In the genomic region with DNA sequence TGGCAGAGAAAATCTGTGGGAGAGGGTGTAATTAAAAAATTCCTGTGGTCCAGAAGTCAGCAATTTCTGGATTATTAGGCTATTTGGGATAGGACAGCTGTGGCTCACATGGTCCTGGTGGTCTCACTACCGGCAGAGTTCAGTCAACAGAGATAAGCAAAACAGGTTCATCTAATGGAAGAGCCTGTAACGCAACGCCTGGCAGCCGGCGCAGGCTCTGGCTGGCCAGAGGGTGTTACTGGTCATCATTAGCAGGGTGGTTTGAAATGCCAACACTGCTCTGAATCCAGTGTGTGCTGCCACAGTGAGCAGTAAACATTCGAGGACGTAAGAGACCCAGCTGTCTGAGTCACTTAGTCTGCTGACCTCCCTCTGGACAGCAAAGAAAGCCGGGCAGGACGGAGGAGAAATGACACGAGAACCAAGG, we compare ENCODE assay signal across 30 mouse cellular contexts. TPM values are rescaled to one million over a fixed set of nuclear protein-coding genes. Genes with fewer than 3 reads are reported as not detected.
DNase-seq lines count a peak whose midpoint lies in the region; ATAC-seq lines count a peak whose summit lies in the region.
"Had no signal": no experiment of that assay in that cellular context is flagged by ENCODE, and none has a peak within 500 bp of the region (broad histone marks: within the 10 kb centered on the region; RNA-seq: fewer than 3 reads in every experiment).

No protein-coding gene starts in this region.

- no peak overlapping the region for H3K9ac ChIP-seq in kidney, embryonic 16.5 days (replicated peaks; ENCODE audit: low read length)
- no peak overlapping the region for H3K9ac ChIP-seq in kidney, embryonic 14.5 days (ENCODE audit: low read depth, low read length)
- H3K9ac ChIP-seq: forebrain, embryonic 15.5 days; heart, embryonic 13.5 days; hindbrain, embryonic 12.5 days; liver, embryonic 15.5 days; lung, embryonic 15.5 days had no signal

- intact Hi-C loops in left cerebral cortex, postnatal 4 days (cut with DNase I): no loop called here

- H3K4me2 ChIP-seq in kidney, embryonic 16.5 days (replicated peaks; ENCODE audit: low read depth, low read length): no peak overlapping the region
- no peak overlapping the region for H3K4me2 ChIP-seq in kidney, embryonic 14.5 days (replicated peaks; ENCODE audit: low read depth, low read length)
- H3K4me2 ChIP-seq: forebrain, embryonic 15.5 days; heart, embryonic 13.5 days; hindbrain, embryonic 12.5 days; liver, embryonic 15.5 days; lung, embryonic 15.5 days had no signal

- peaks cover 18% of the 10 kb centered on the region for H3K36me3 ChIP-seq in kidney, embryonic 16.5 days (ENCODE audit: insufficient read depth, low read length)
- peaks cover 22% of the 10 kb centered on the region; the same call in 1 of the 2 replicates for H3K36me3 ChIP-seq in kidney, embryonic 14.5 days (ENCODE audit: control insufficient read depth, insufficient read depth, low read length)

- 59% methylated on average over 10 of the region's 10 CpGs for WGBS in kidney, embryonic 16.5 days
- 56% methylated on average over 10 of the region's 10 CpGs for WGBS in kidney, embryonic 14.5 days

- peak; percentile 43 for DNase-seq in adrenal gland, postnatal 14 days
- DNase-seq in adrenal gland, adult 8-10 months: no peak
- DNase-seq in gastrocnemius, adult 8-10 months (ENCODE audit: low spot score in 2 of 2): peak; percentile 40 to 59
- DNase-seq in right cerebral cortex, postnatal 14 days: no peak
- no peak for DNase-seq in left cerebral cortex, postnatal 4 days
- DNase-seq: cerebellum, adult 8-10 months; heart, adult 18-20 months; heart, postnatal 14 days; kidney, adult 11 months; kidney, postnatal 10 days; liver; right cerebral cortex, postnatal 25 days; thymus, postnatal 14 days had no signal

- H3K27me3 ChIP-seq in kidney, embryonic 16.5 days (ENCODE audit: insufficient read depth, low read length): no peaks in the 10 kb centered on the region
- H3K27me3 ChIP-seq in kidney, embryonic 14.5 days (ENCODE audit: control insufficient read depth, insufficient read depth, low read length): no peaks in the 10 kb centered on the region
- H3K27me3 ChIP-seq: CH12.LX; forebrain, embryonic 15.5 days; heart, embryonic 13.5 days; hindbrain, embryonic 12.5 days; liver, embryonic 15.5 days; lung, embryonic 15.5 days had no signal

- H3K27ac ChIP-seq in kidney, embryonic 16.5 days (ENCODE audit: low read length): no peak overlapping the region
- no peak overlapping the region for H3K27ac ChIP-seq in kidney, embryonic 14.5 days (ENCODE audit: low read depth, low read length)
- H3K27ac ChIP-seq: forebrain, embryonic 15.5 days; heart, embryonic 13.5 days; hindbrain, embryonic 12.5 days; limb, embryonic 10.5 days; liver, embryonic 15.5 days; lung, embryonic 15.5 days; macrophage had no signal

- no peaks in the 10 kb centered on the region for H3K4me1 ChIP-seq in kidney, embryonic 16.5 days (ENCODE audit: insufficient read depth, low read length)
- H3K4me1 ChIP-seq in kidney, embryonic 14.5 days (ENCODE audit: control insufficient read depth, insufficient read depth, low read length): no peaks in the 10 kb centered on the region
- H3K4me1 ChIP-seq: forebrain, embryonic 15.5 days; hindbrain, embryonic 12.5 days; limb, embryonic 10.5 days; lung, embryonic 15.5 days had no signal

- H3K4me3 ChIP-seq in kidney, embryonic 16.5 days (ENCODE audit: low read length): no peak overlapping the region
- no peak overlapping the region for H3K4me3 ChIP-seq in kidney, embryonic 14.5 days (ENCODE audit: low read length)
- H3K4me3 ChIP-seq: forebrain, embryonic 15.5 days; heart, embryonic 13.5 days; hindbrain, embryonic 12.5 days; limb, embryonic 10.5 days; liver, embryonic 15.5 days; lung, embryonic 15.5 days had no signal

- peak; percentile 46; the same call in 1 of the 2 replicates for ATAC-seq in kidney, embryonic 16.5 days (ENCODE audit: low FRiP score, low TSS enrichment)
- no peak for ATAC-seq in kidney, embryonic 14.5 days (ENCODE audit: low FRiP score, low TSS enrichment)
- ATAC-seq: forebrain, embryonic 15.5 days; midbrain, embryonic 16.5 days had no signal

- no peaks in the 10 kb centered on the region for H3K9me3 ChIP-seq in kidney, embryonic 16.5 days (ENCODE audit: low read length)
- H3K9me3 ChIP-seq in kidney, embryonic 14.5 days (ENCODE audit: control insufficient read depth, low read length): no peaks in the 10 kb centered on the region
- H3K9me3 ChIP-seq: forebrain, embryonic 15.5 days; G1E; heart, embryonic 13.5 days; hindbrain, embryonic 12.5 days; limb, embryonic 10.5 days; liver, embryonic 15.5 days; lung, embryonic 15.5 days had no signal

RNA-seq across cellular contexts. Expression of a gene that starts 44.8 kb away (rescaled TPM):
- total RNA-seq in adrenal gland, postnatal 14 days (2021): 141 and 154 TPM in 2 replicates
- total RNA-seq in adrenal gland, adult 8-10 months (2022): 100 to 1,000 TPM; 123 to 147 (median 135) TPM
- polyA plus RNA-seq in kidney, embryonic 16.5 days (2015; fragmentation: Nextera tagmentation; extraction: Ambion mirVana): 84.1 and 94.3 TPM in 2 replicates
- 56.3 and 66.3 TPM in 2 replicates for polyA plus RNA-seq in kidney, embryonic 14.5 days (2014; fragmentation: Nextera tagmentation; extraction: Ambion mirVana)
- 100 to 1,000 TPM; 154 to 182 (median 168) TPM for total RNA-seq in gastrocnemius, adult 8-10 months (2022)
- 10 to 100 TPM; 42.3 to 43.7 TPM for total RNA-seq in left cerebral cortex, postnatal 4 days (2021)

RNA-seq across cellular contexts. Expression of a gene that starts 50.6 kb away (rescaled TPM):
- not detected in 2 replicates for total RNA-seq in adrenal gland, postnatal 14 days (2021)
- under 1 TPM in 3 of 4 experiments, not detected in 1; 0.06 to 0.15 (median 0.10) TPM for total RNA-seq in adrenal gland, adult 8-10 months (2022)
- polyA plus RNA-seq in kidney, embryonic 16.5 days (2015; fragmentation: Nextera tagmentation; extraction: Ambion mirVana): 0.18 and 0.21 TPM in 2 replicates
- polyA plus RNA-seq in kidney, embryonic 14.5 days (2014; fragmentation: Nextera tagmentation; extraction: Ambion mirVana): 0.07 TPM in 1 of 2 replicates, not detected in the other
- not detected for total RNA-seq in gastrocnemius, adult 8-10 months (2022)
- not detected for total RNA-seq in left cerebral cortex, postnatal 4 days (2021)
- total RNA-seq: heart, adult 18-20 months; heart, postnatal 14 days; layer of hippocampus, adult 18-20 months; layer of hippocampus, postnatal 14 days; left cerebral cortex, adult 8-10 months had no signal
- polyA plus RNA-seq: G1E, macrophage had no signal

RNA-seq across cellular contexts. Expression of a gene that starts 55.2 kb away (rescaled TPM):
- not detected in 2 replicates for total RNA-seq in adrenal gland, postnatal 14 days (2021)
- total RNA-seq in adrenal gland, adult 8-10 months (2022): not detected
- not detected in 2 replicates for polyA plus RNA-seq in kidney, embryonic 16.5 days (2015; fragmentation: Nextera tagmentation; extraction: Ambion mirVana)
- not detected in 2 replicates for polyA plus RNA-seq in kidney, embryonic 14.5 days (2014; fragmentation: Nextera tagmentation; extraction: Ambion mirVana)
- total RNA-seq in gastrocnemius, adult 8-10 months (2022): not detected
- not detected for total RNA-seq in left cerebral cortex, postnatal 4 days (2021)
- total RNA-seq: CH12.LX; heart, adult 18-20 months; heart, postnatal 14 days; layer of hippocampus, adult 18-20 months; layer of hippocampus, postnatal 14 days; left cerebral cortex, adult 8-10 months had no signal
- polyA plus RNA-seq: forebrain, embryonic 15.5 days; heart, embryonic 13.5 days; hindbrain, embryonic 12.5 days; liver, embryonic 15.5 days; lung, embryonic 15.5 days; macrophage; midbrain, embryonic 16.5 days; neural tube, embryonic 14.5 days; stomach, embryonic 14.5 days had no signal

RNA-seq across cellular contexts. Expression of a gene that starts 58.6 kb away (rescaled TPM):
- total RNA-seq in adrenal gland, postnatal 14 days (2021): 113 and 133 TPM in 2 replicates
- 100 to 1,000 TPM; 139 to 179 (median 160) TPM for total RNA-seq in adrenal gland, adult 8-10 months (2022)
- 216 and 233 TPM in 2 replicates for polyA plus RNA-seq in kidney, embryonic 16.5 days (2015; fragmentation: Nextera tagmentation; extraction: Ambion mirVana)
- polyA plus RNA-seq in kidney, embryonic 14.5 days (2014; fragmentation: Nextera tagmentation; extraction: Ambion mirVana): 187 and 202 TPM in 2 replicates
- total RNA-seq in gastrocnemius, adult 8-10 months (2022): 10 to 100 TPM; 44.3 to 49.9 (median 48.6) TPM
- total RNA-seq in left cerebral cortex, postnatal 4 days (2021): 10 to 100 TPM; 94.6 to 98.0 TPM

RNA-seq across cellular contexts. Expression of a gene that starts 59.9 kb away (rescaled TPM):
- total RNA-seq in adrenal gland, postnatal 14 days (2021): 1.1 and 1.8 TPM in 2 replicates
- total RNA-seq in adrenal gland, adult 8-10 months (2022): under 1 TPM; 0.18 to 0.77 (median 0.48) TPM
- polyA plus RNA-seq in kidney, embryonic 16.5 days (2015; fragmentation: Nextera tagmentation; extraction: Ambion mirVana): 0.64 and 1.3 TPM in 2 replicates
- 0.19 and 0.53 TPM in 2 replicates for polyA plus RNA-seq in kidney, embryonic 14.5 days (2014; fragmentation: Nextera tagmentation; extraction: Ambion mirVana)
- total RNA-seq in gastrocnemius, adult 8-10 months (2022): under 1 TPM in 2 of 4 experiments, not detected in 2; 0.16 to 0.19 TPM
- 1 to 10 TPM in 1 of 2 experiments, under 1 TPM in 1; 0.99 to 1.8 TPM for total RNA-seq in left cerebral cortex, postnatal 4 days (2021)
- total RNA-seq: CH12.LX; heart, postnatal 14 days had no signal
- polyA plus RNA-seq: G1E; liver, embryonic 15.5 days; macrophage had no signal

Comparison
In these comparisons a context has a peak if more than half of its experiments do, and no peak if none do; other contexts are left out.
1. DNase-seq: peak in adrenal gland, postnatal 14 days (single experiment) and gastrocnemius, adult 8-10 months (2 of 2); none in adrenal gland, adult 8-10 months (single experiment), right cerebral cortex, postnatal 14 days (single experiment) and left cerebral cortex, postnatal 4 days (single experiment).